Mouse (Mus musculus) liver, embryonic 15.5 days (tissue): ENCODE measurements around the gene Cfc1. TPM values are rescaled to one million over a fixed set of nuclear protein-coding genes. Genes with fewer than 3 reads are reported as not detected.

Experiments
- ATAC-seq: fragments of 200-750 bp; cut with Nextera tagmentation; 2 replicates; pipeline ENCODE4 v1.8.0; 2017; ENCODE audit warnings: moderate number of reproducible peaks, mild to moderate bottlenecking, moderate library complexity; ENCODE audit not compliant: insufficient read depth
- H3K27ac ChIP-seq: fragments of 300-500 bp; sonication (generic); replicated peaks from 2 replicates; pipeline ENCODE4 v1.5.1; 2015; ENCODE audit warnings: mild to moderate bottlenecking, inconsistent platforms
- H3K27me3 ChIP-seq: fragments of 300-500 bp; sonication (generic); 2 replicates; pipeline ENCODE4 v1.6.1; 2015; ENCODE audit warnings: mild to moderate bottlenecking, inconsistent platforms
- H3K36me3 ChIP-seq: fragments of 300-500 bp; sonication (generic); replicated peaks from 2 replicates; pipeline ENCODE4 v1.6.1; 2015; ENCODE audit warnings: moderate library complexity, mild to moderate bottlenecking, inconsistent platforms
- H3K4me1 ChIP-seq: fragments of 300-500 bp; sonication (generic); replicated peaks from 2 replicates; pipeline ENCODE4 v1.6.1; 2015; ENCODE audit warnings: inconsistent platforms
- H3K4me2 ChIP-seq: fragments of 300-500 bp; sonication (generic); 2 replicates; pipeline ENCODE4 v1.6.1; 2015; ENCODE audit warnings: moderate library complexity, mild to moderate bottlenecking, inconsistent platforms
- H3K4me3 ChIP-seq: fragments of 300-500 bp; sonication (generic); replicated peaks from 2 replicates; pipeline ENCODE4 v1.5.1; 2015; ENCODE audit warnings: mild to moderate bottlenecking, inconsistent platforms
- H3K9ac ChIP-seq: fragments of 300-500 bp; sonication (generic); 2 replicates; pipeline ENCODE4 v1.6.1; 2015; ENCODE audit warnings: moderate library complexity, mild to moderate bottlenecking, inconsistent platforms
- H3K9me3 ChIP-seq: fragments of 300-500 bp; sonication (generic); replicated peaks from 2 replicates; pipeline ENCODE4 v1.6.1; 2016; ENCODE audit warnings: inconsistent platforms
- WGBS: fragments of 180-500 bp; shearing (Covaris S2); methylation state at CpG from one replicate; pipeline ENCODE4 v1.1.7; 2015; ENCODE audit warnings: mixed read lengths; ENCODE audit not compliant: insufficient replicate concordance; 5-methylcytosine and 5-hydroxymethylcytosine counted together
- polyA plus RNA-seq: library from polyadenylated mRNA; unstranded; fragments of >200 nt; fragmentation: Nextera tagmentation; extraction: Ambion mirVana; gene quantifications from 2 replicates; pipeline ENCODE4 v1.2.1, GENCODE M21; 2015

Gene Cfc1
- polyA plus RNA-seq, 1 experiment from 2014 or later = not detected

- Histone ChIP-seq H3K4me3 (no peak overlapping the region), H3K9ac (no peak overlapping the region), H3K4me2 (no peak overlapping the region), H3K4me1 (no peaks in the 10 kb centered on the region), H3K27me3 (no peaks in the 10 kb centered on the region), H3K9me3 (no peaks in the 10 kb centered on the region), H3K36me3 (no peaks in the 10 kb centered on the region), H3K27ac (no peak overlapping the region)
- 60% methylated on average over 7 of the region's 7 CpGs for WGBS
- no peak for ATAC-seq
Measured at GRCm38 (mm10) chr1:34554275-34554674, 18.8 kb downstream of the Cfc1 start.

- Histone ChIP-seq H3K36me3 (no peaks in the 10 kb centered on the region), H3K9me3 (no peaks in the 10 kb centered on the region), H3K27ac (no peak within 1 kb of the TSS), H3K27me3 (no peaks in the 10 kb centered on the region), H3K4me2 (no peak within 1 kb of the TSS), H3K9ac (no peak within 1 kb of the TSS), H3K4me1 (no peaks in the 10 kb centered on the region), H3K4me3 (no peak within 1 kb of the TSS)
- 72% methylated on average over 15 of the region's 15 CpGs for WGBS
- no peak for ATAC-seq
Measured at GRCm38 (mm10) chr1:34560843-34561242, 25.4 kb downstream of the Cfc1 start, which contains the start of gene Prss40. Gene Prss40, minus strand, starts transcription at chr1:34560943.

GRCm38 (mm10) chr1:34564383-34565045 lies 29.1 kb downstream of the Cfc1 start:
- WGBS = 34% methylated on average over 8 of the region's 8 CpGs
- ATAC-seq = no peak
- Histone ChIP-seq H3K27ac (no peak overlapping the region), H3K36me3 (no peaks in the 10 kb centered on the region), H3K9ac (no peak overlapping the region), H3K4me1 (no peaks in the 10 kb centered on the region), H3K4me2 (no peak overlapping the region), H3K27me3 (no peaks in the 10 kb centered on the region), H3K4me3 (no peak overlapping the region), H3K9me3 (no peaks in the 10 kb centered on the region)

GRCm38 (mm10) chr1:34568120-34568519 lies 32.7 kb downstream of the Cfc1 start:
- Histone ChIP-seq H3K27ac (no peak overlapping the region), H3K4me2 (no peak overlapping the region), H3K9me3 (no peaks in the 10 kb centered on the region), H3K36me3 (no peaks in the 10 kb centered on the region), H3K4me1 (no peaks in the 10 kb centered on the region), H3K9ac (no peak overlapping the region), H3K27me3 (no peaks in the 10 kb centered on the region), H3K4me3 (no peak overlapping the region)
- WGBS = 87% methylated on average over 2 of the region's 2 CpGs
- ATAC-seq = no peak

GRCm38 (mm10) chr1:34569876-34570275 lies 34.4 kb downstream of the Cfc1 start:
- ATAC-seq = no peak
- 64% methylated on average over 2 of the region's 2 CpGs for WGBS
- Histone ChIP-seq H3K4me2 (no peak overlapping the region), H3K27ac (no peak overlapping the region), H3K9ac (no peak overlapping the region), H3K4me3 (no peak overlapping the region), H3K9me3 (no peaks in the 10 kb centered on the region), H3K27me3 (no peaks in the 10 kb centered on the region), H3K36me3 (no peaks in the 10 kb centered on the region), H3K4me1 (no peaks in the 10 kb centered on the region)

GRCm38 (mm10) chr1:34571431-34571830 lies 36.0 kb downstream of the Cfc1 start:
- Histone ChIP-seq H3K4me3 (no peak overlapping the region), H3K4me2 (no peak overlapping the region), H3K36me3 (no peaks in the 10 kb centered on the region), H3K4me1 (no peaks in the 10 kb centered on the region), H3K27ac (no peak overlapping the region), H3K9ac (no peak overlapping the region), H3K9me3 (no peaks in the 10 kb centered on the region), H3K27me3 (no peaks in the 10 kb centered on the region)
- ATAC-seq = no peak
- WGBS = 63% methylated on average over 6 of the region's 6 CpGs

GRCm38 (mm10) chr1:34573221-34573620 lies 37.8 kb downstream of the Cfc1 start:
- H3K9ac ChIP-seq = no peak overlapping the region
- no peak overlapping the region for H3K4me3 ChIP-seq
- WGBS = 56% methylated on average over 6 of the region's 6 CpGs
- no peaks in the 10 kb centered on the region for H3K9me3 ChIP-seq
- no peak overlapping the region for H3K4me2 ChIP-seq
- ATAC-seq = no peak
- H3K4me1 ChIP-seq = no peaks in the 10 kb centered on the region
- peaks cover 2% of the 10 kb centered on the region for H3K27me3 ChIP-seq
- no peaks in the 10 kb centered on the region for H3K36me3 ChIP-seq
- H3K27ac ChIP-seq = no peak overlapping the region

GRCm38 (mm10) chr1:34578851-34579781 lies 43.7 kb downstream of the Cfc1 start, which contains the start of gene Amer3:
Gene Amer3, plus strand, starts transcription at chr1:34579657.
- under 1% methylated on average over 53 of the region's 53 CpGs for WGBS
- H3K9me3 ChIP-seq = no peaks in the 10 kb centered on the region
- H3K36me3 ChIP-seq = no peaks in the 10 kb centered on the region
- H3K4me1 ChIP-seq = peaks cover 5% of the 10 kb centered on the region; the same call in 1 of the 2 replicates
- H3K4me2 ChIP-seq = peak within 1 kb of the TSS; percentile 49
- H3K9ac ChIP-seq = no peak within 1 kb of the TSS
- no peak within 1 kb of the TSS for H3K4me3 ChIP-seq
- H3K27ac ChIP-seq = no peak within 1 kb of the TSS
- H3K27me3 ChIP-seq = peaks cover 27% of the 10 kb centered on the region
- ATAC-seq = peak; percentile 51

GRCm38 (mm10) chr1:34579782-34580356 lies 44.4 kb downstream of the Cfc1 start:
- WGBS = 4% methylated on average over 18 of the region's 18 CpGs
- Histone ChIP-seq H3K9ac (no peak overlapping the region), H3K27me3 (peaks cover 27% of the 10 kb centered on the region), H3K9me3 (no peaks in the 10 kb centered on the region), H3K4me1 (peaks cover 5% of the 10 kb centered on the region; the same call in 1 of the 2 replicates), H3K27ac (no peak overlapping the region), H3K4me3 (no peak overlapping the region), H3K36me3 (no peaks in the 10 kb centered on the region), H3K4me2 (peak overlapping the region; percentile 49)
- no peak for ATAC-seq

- no peaks in the 10 kb centered on the region for H3K9me3 ChIP-seq
- WGBS = 64% methylated on average over 6 of the region's 6 CpGs
- no peak overlapping the region for H3K4me3 ChIP-seq
- H3K36me3 ChIP-seq = no peaks in the 10 kb centered on the region
- H3K9ac ChIP-seq = no peak overlapping the region
- no peak for ATAC-seq
- peaks cover 5% of the 10 kb centered on the region; the same call in 1 of the 2 replicates for H3K4me1 ChIP-seq
- H3K27me3 ChIP-seq = peaks cover 27% of the 10 kb centered on the region
- H3K27ac ChIP-seq = no peak overlapping the region
- H3K4me2 ChIP-seq = no peak overlapping the region
Measured at GRCm38 (mm10) chr1:34582218-34582617, 46.8 kb downstream of the Cfc1 start.

- WGBS = 28% methylated on average over 4 of the region's 4 CpGs
- ATAC-seq = no peak
- Histone ChIP-seq H3K4me3 (no peak overlapping the region), H3K4me1 (peaks cover 5% of the 10 kb centered on the region; the same call in 1 of the 2 replicates), H3K4me2 (no peak overlapping the region), H3K27me3 (peaks cover 19% of the 10 kb centered on the region), H3K27ac (no peak overlapping the region), H3K9ac (no peak overlapping the region), H3K36me3 (no peaks in the 10 kb centered on the region), H3K9me3 (no peaks in the 10 kb centered on the region)
Measured at GRCm38 (mm10) chr1:34583821-34584263, 48.4 kb downstream of the Cfc1 start.
